Mouse (Mus musculus): ENCODE data around the gene Vav3. TPM values are rescaled to one million over a fixed set of nuclear protein-coding genes. Genes with fewer than 3 reads are reported as not detected.

Gene Vav3
- polyA plus RNA-seq, 1 experiment, result 2.3 TPM

GRCm38 (mm10) chr3:109578347-109578746, 237.9 kb downstream of the Vav3 start:
- no peaks in the 10 kb centered on the region for H3K36me3 ChIP-seq (ENCODE audit: control insufficient read depth, insufficient read depth, low read length, poor library complexity, severe bottlenecking)
- H3K9me3 ChIP-seq (replicated peaks; ENCODE audit: control insufficient read depth, insufficient read depth, low read length, poor library complexity, severe bottlenecking), result no peaks in the 10 kb centered on the region
- no peak overlapping the region for H3K4me3 ChIP-seq (ENCODE audit: low read depth, low read length)

GRCm38 (mm10) chr3:109578983-109579382, 238.5 kb downstream of the Vav3 start:
- no peaks in the 10 kb centered on the region for H3K36me3 ChIP-seq (ENCODE audit: control insufficient read depth, insufficient read depth, low read length, poor library complexity, severe bottlenecking)
- no peak overlapping the region for H3K9ac ChIP-seq (ENCODE audit: low read depth, poor library complexity, severe bottlenecking)
- no peak for TF ChIP-seq POLR2A (IDR thresholded peaks at IDR 0.05; ENCODE audit: insufficient read depth, low read length)
- no peak for TF ChIP-seq EP300 (IDR thresholded peaks at IDR 0.05; ENCODE audit: insufficient read depth, low read depth, low read length)
- no peak for TF ChIP-seq CTCF (IDR thresholded peaks at IDR 0.05; ENCODE audit: low read depth, low read length)
- H3K4me1 ChIP-seq (ENCODE audit: control insufficient read depth, insufficient read depth, low read length), result no peaks in the 10 kb centered on the region
- H3K9me3 ChIP-seq (replicated peaks; ENCODE audit: control insufficient read depth, insufficient read depth, low read length, poor library complexity, severe bottlenecking), result no peaks in the 10 kb centered on the region
- no peak overlapping the region for H3K4me3 ChIP-seq (ENCODE audit: low read depth, low read length)
- H3K27ac ChIP-seq (ENCODE audit: insufficient read depth, low read length), result no peak overlapping the region
- no peaks in the 10 kb centered on the region for H3K27me3 ChIP-seq (ENCODE audit: control insufficient read depth, insufficient read depth, low read length, poor library complexity, severe bottlenecking)

More at GRCm38 (mm10) chr3:109578347-109578746, 237.9 kb downstream of the Vav3 start:
- H3K4me1 ChIP-seq (ENCODE audit: control insufficient read depth, insufficient read depth, low read length), result no peaks in the 10 kb centered on the region
- H3K27me3 ChIP-seq (ENCODE audit: control insufficient read depth, insufficient read depth, low read length, poor library complexity, severe bottlenecking), result no peaks in the 10 kb centered on the region
- H3K27ac ChIP-seq (ENCODE audit: insufficient read depth, low read length), result no peak overlapping the region
- no peak overlapping the region for H3K9ac ChIP-seq (ENCODE audit: low read depth, poor library complexity, severe bottlenecking)
- no peak for TF ChIP-seq POLR2A (IDR thresholded peaks at IDR 0.05; ENCODE audit: insufficient read depth, low read length)
- TF ChIP-seq EP300 (IDR thresholded peaks at IDR 0.05; ENCODE audit: insufficient read depth, low read depth, low read length), result no peak
- TF ChIP-seq CTCF (IDR thresholded peaks at IDR 0.05; ENCODE audit: low read depth, low read length), result no peak

- TF ChIP-seq EP300 (IDR thresholded peaks at IDR 0.05; ENCODE audit: insufficient read depth, low read depth, low read length), result no peak
- TF ChIP-seq CTCF (IDR thresholded peaks at IDR 0.05; ENCODE audit: low read depth, low read length), result no peak
- TF ChIP-seq POLR2A (IDR thresholded peaks at IDR 0.05; ENCODE audit: insufficient read depth, low read length), result no peak
- no peak overlapping the region for H3K4me3 ChIP-seq (ENCODE audit: low read depth, low read length)
Observed at GRCm38 (mm10) chr3:109585946-109586345, 245.5 kb downstream of the Vav3 start.

GRCm38 (mm10) chr3:109592970-109593369, 252.5 kb downstream of the Vav3 start:
- no peak for TF ChIP-seq CTCF (IDR thresholded peaks at IDR 0.05; ENCODE audit: low read depth, low read length)
- TF ChIP-seq POLR2A (IDR thresholded peaks at IDR 0.05; ENCODE audit: insufficient read depth, low read length), result no peak
- TF ChIP-seq EP300 (IDR thresholded peaks at IDR 0.05; ENCODE audit: insufficient read depth, low read depth, low read length), result no peak

More at GRCm38 (mm10) chr3:109585946-109586345, 245.5 kb downstream of the Vav3 start:
- Histone ChIP-seq H3K4me1 (ENCODE audit: control insufficient read depth, insufficient read depth, low read length) (no peaks in the 10 kb centered on the region), H3K9ac (ENCODE audit: low read depth, poor library complexity, severe bottlenecking) (no peak overlapping the region), H3K36me3 (ENCODE audit: control insufficient read depth, insufficient read depth, low read length, poor library complexity, severe bottlenecking) (no peaks in the 10 kb centered on the region), H3K27me3 (ENCODE audit: control insufficient read depth, insufficient read depth, low read length, poor library complexity, severe bottlenecking) (no peaks in the 10 kb centered on the region), H3K27ac (ENCODE audit: insufficient read depth, low read length) (no peak overlapping the region), H3K9me3 (replicated peaks; ENCODE audit: control insufficient read depth, insufficient read depth, low read length, poor library complexity, severe bottlenecking) (no peaks in the 10 kb centered on the region)

DNA sequence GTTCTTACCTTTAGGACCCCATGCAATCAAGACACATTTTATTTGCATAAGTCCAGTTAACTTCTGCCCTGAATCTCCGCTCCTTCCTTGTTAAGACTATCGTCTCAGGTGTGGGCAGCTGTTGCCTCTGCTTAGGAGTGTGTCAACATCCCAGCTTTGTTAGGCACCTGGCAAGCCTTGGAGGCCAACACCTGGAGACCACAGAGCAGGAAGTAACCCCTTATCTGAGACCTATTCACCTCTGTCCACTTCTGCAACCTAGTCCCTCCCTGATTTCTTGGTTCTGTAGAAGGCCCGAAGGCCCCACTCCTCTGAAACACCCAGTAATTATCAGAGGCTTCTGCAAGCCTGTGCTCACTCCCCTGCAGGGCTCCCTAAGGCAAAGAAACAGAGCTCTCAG, 255.6 kb downstream of the Vav3 start:
- TF ChIP-seq EP300 (IDR thresholded peaks at IDR 0.05; ENCODE audit: insufficient read depth, low read depth, low read length) (no peak), CTCF (IDR thresholded peaks at IDR 0.05; ENCODE audit: low read depth, low read length) (no peak), POLR2A (IDR thresholded peaks at IDR 0.05; ENCODE audit: insufficient read depth, low read length) (no peak)
- no peaks in the 10 kb centered on the region for H3K4me1 ChIP-seq (ENCODE audit: control insufficient read depth, insufficient read depth, low read length)
- H3K9ac ChIP-seq (ENCODE audit: low read depth, poor library complexity, severe bottlenecking), result no peak overlapping the region
- H3K36me3 ChIP-seq (ENCODE audit: control insufficient read depth, insufficient read depth, low read length, poor library complexity, severe bottlenecking), result no peaks in the 10 kb centered on the region
- H3K27ac ChIP-seq (ENCODE audit: insufficient read depth, low read length), result no peak overlapping the region
- no peaks in the 10 kb centered on the region for H3K27me3 ChIP-seq (ENCODE audit: control insufficient read depth, insufficient read depth, low read length, poor library complexity, severe bottlenecking)
- no peak overlapping the region for H3K4me3 ChIP-seq (ENCODE audit: low read depth, low read length)
- H3K9me3 ChIP-seq (replicated peaks; ENCODE audit: control insufficient read depth, insufficient read depth, low read length, poor library complexity, severe bottlenecking), result no peaks in the 10 kb centered on the region

More at GRCm38 (mm10) chr3:109592970-109593369, 252.5 kb downstream of the Vav3 start:
- H3K36me3 ChIP-seq (ENCODE audit: control insufficient read depth, insufficient read depth, low read length, poor library complexity, severe bottlenecking), result no peaks in the 10 kb centered on the region
- no peaks in the 10 kb centered on the region for H3K27me3 ChIP-seq (ENCODE audit: control insufficient read depth, insufficient read depth, low read length, poor library complexity, severe bottlenecking)
- no peak overlapping the region for H3K9ac ChIP-seq (ENCODE audit: low read depth, poor library complexity, severe bottlenecking)
- H3K27ac ChIP-seq (ENCODE audit: insufficient read depth, low read length), result no peak overlapping the region
- no peak overlapping the region for H3K4me3 ChIP-seq (ENCODE audit: low read depth, low read length)
- no peaks in the 10 kb centered on the region for H3K4me1 ChIP-seq (ENCODE audit: control insufficient read depth, insufficient read depth, low read length)
- no peaks in the 10 kb centered on the region for H3K9me3 ChIP-seq (replicated peaks; ENCODE audit: control insufficient read depth, insufficient read depth, low read length, poor library complexity, severe bottlenecking)

DNA sequence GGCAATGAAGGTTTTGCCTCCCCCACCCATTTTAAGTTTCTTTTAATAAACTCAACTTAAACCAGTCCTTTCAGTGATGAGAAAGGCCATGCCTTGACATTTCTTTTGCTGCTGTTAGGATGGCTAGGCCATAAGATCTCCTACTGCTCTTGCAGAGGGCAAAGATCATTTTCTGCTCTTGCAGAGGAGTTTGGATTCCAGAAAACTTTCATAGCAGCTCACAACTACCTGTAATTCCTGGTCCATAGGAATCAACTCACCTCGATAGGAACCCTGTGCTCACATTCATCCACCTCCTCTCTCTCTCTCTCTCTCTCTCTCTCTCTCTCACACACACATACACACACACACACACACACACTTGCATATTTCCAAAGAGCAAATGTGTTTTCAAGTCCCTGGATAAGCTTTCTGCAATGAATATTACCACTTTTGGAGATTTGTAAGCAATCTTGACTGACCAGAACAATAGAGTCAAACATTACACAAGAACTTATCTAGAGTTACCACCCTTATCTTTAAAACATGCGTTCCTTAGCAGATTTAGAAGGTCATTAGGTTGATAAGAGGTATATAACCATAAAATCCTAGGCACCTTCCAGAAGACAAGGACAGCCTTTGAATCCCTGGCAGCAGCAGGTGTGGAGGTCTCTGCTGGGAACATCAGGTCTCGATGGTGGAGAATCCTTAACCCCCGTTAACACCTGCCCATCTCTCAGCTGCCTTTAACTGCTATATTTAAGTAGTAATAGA, 260.4 kb downstream of the Vav3 start:
- Histone ChIP-seq H3K27ac (ENCODE audit: insufficient read depth, low read length) (no peak overlapping the region), H3K9me3 (replicated peaks; ENCODE audit: control insufficient read depth, insufficient read depth, low read length, poor library complexity, severe bottlenecking) (no peaks in the 10 kb centered on the region), H3K4me3 (ENCODE audit: low read depth, low read length) (no peak overlapping the region), H3K9ac (ENCODE audit: low read depth, poor library complexity, severe bottlenecking) (no peak overlapping the region), H3K27me3 (ENCODE audit: control insufficient read depth, insufficient read depth, low read length, poor library complexity, severe bottlenecking) (no peaks in the 10 kb centered on the region), H3K36me3 (ENCODE audit: control insufficient read depth, insufficient read depth, low read length, poor library complexity, severe bottlenecking) (no peaks in the 10 kb centered on the region), H3K4me1 (ENCODE audit: control insufficient read depth, insufficient read depth, low read length) (no peaks in the 10 kb centered on the region)
- TF ChIP-seq CTCF (IDR thresholded peaks at IDR 0.05; ENCODE audit: low read depth, low read length), result no peak
